Mouse (Mus musculus) layer of hippocampus, adult 6 months (tissue): ENCODE results near the gene Hcfc1. TPM values are rescaled to one million over a fixed set of nuclear protein-coding genes. Genes with fewer than 3 reads are reported as not detected.

Experiments used
- long read RNA-seq, 2 experiments: library from polyadenylated mRNA; unstranded; transcript quantifications; one replicate each; pipeline ENCODE4 v2.0.0; 2019 to 2020
- polyA plus RNA-seq: library from polyadenylated mRNA; unstranded; fragments of <200 nt; fragmentation: Nextera tagmentation; gene quantifications from 2 replicates; pipeline ENCODE4 v1.2.3, GENCODE M21; 2021

The Hcfc1 gene
- polyA plus RNA-seq: 20.0 and 21.0 TPM in 2 replicates
- long read RNA-seq, experiment 1, partial matches to known transcripts: 12 of 21 reads
- long read RNA-seq, experiment 1, other reads (novel, unspliced or antisense): 9 of 21 reads
- long read RNA-seq, experiment 2, partial matches to known transcripts: 49 of 58 reads
- long read RNA-seq, experiment 2, other reads (novel, unspliced or antisense): 5 of 58 reads

GRCm38 (mm10) chrX:73966248-73967176, at the start of gene Hcfc1:
Gene Hcfc1 (minus strand): TSS chrX:73966357.

GRCm38 (mm10) chrX:73930402-73931062, 35.6 kb downstream of the Hcfc1 start, which contains the start of gene Renbp:
Gene Renbp (minus strand): TSS chrX:73930850.

GRCm38 (mm10) chrX:73921823-73922549, 44.2 kb downstream of the Hcfc1 start, which contains the start of the genes Arhgap4 and Naa10:
Gene Arhgap4 (minus strand): TSS chrX:73921870.
Gene Naa10 (minus strand): TSS chrX:73921944.

GRCm38 (mm10) chrX:73895719-73896118, 70.4 kb downstream of the Hcfc1 start, which contains the start of gene L1cam:
Gene L1cam (minus strand): TSS chrX:73896105.

Other genes with a start within 250 kb of the Hcfc1 start
- gene Abcd1, start 249.8 kb downstream of the Hcfc1 start, polyA plus RNA-seq: 2.6 and 2.7 TPM in 2 replicates
- gene Plxnb3, start 209.3 kb downstream of the Hcfc1 start, polyA plus RNA-seq: 2.7 and 3.8 TPM in 2 replicates
- gene Srpk3, start 192.0 kb downstream of the Hcfc1 start, polyA plus RNA-seq: 0.50 and 0.78 TPM in 2 replicates
- 198 and 218 TPM in 2 replicates for gene Idh3g, start 179.5 kb downstream of the Hcfc1 start, polyA plus RNA-seq
- 174 and 181 TPM in 2 replicates for gene Ssr4, start 179.3 kb downstream of the Hcfc1 start, polyA plus RNA-seq
- 1.0 and 1.7 TPM in 2 replicates for gene Pdzd4, start 141.4 kb downstream of the Hcfc1 start, polyA plus RNA-seq
- not detected in 2 replicates for gene Avpr2, start 74.3 kb downstream of the Hcfc1 start, polyA plus RNA-seq
- 27.9 and 34.5 TPM in 2 replicates for gene L1cam, start 70.3 kb downstream of the Hcfc1 start, polyA plus RNA-seq
- 0.51 and 0.67 TPM in 2 replicates for gene Arhgap4, start 44.5 kb downstream of the Hcfc1 start, polyA plus RNA-seq
- 98.4 and 109 TPM in 2 replicates for gene Naa10, start 44.4 kb downstream of the Hcfc1 start, polyA plus RNA-seq
- gene Renbp, start 35.5 kb downstream of the Hcfc1 start, polyA plus RNA-seq: 9.4 and 10.0 TPM in 2 replicates
- 4.4 and 5.3 TPM in 2 replicates for gene Irak1, start 57.6 kb upstream of the Hcfc1 start, polyA plus RNA-seq
- gene Opn1mw, start 161.1 kb upstream of the Hcfc1 start, polyA plus RNA-seq: 0.41 and 0.55 TPM in 2 replicates
- 6.5 and 6.8 TPM in 2 replicates for gene Mecp2, start 169.0 kb upstream of the Hcfc1 start, polyA plus RNA-seq
- gene Tex28, start 201.5 kb upstream of the Hcfc1 start, polyA plus RNA-seq: not detected in 2 replicates
- gene Tktl1, start 210.9 kb upstream of the Hcfc1 start, polyA plus RNA-seq: not detected in 2 replicates